Mouse (Mus musculus) C2C12 (cell line): Measurements from ENCODE around the gene Coq6.

Source experiments
- CTCF ChIP-seq: IDR thresholded peaks from one replicate; pipeline ENCODE4 v1.5.1; 2011; ENCODE audit not compliant: control insufficient read depth, insufficient read depth, insufficient read length
- MAX ChIP-seq: IDR thresholded peaks from one replicate; pipeline ENCODE4 v1.6.1; 2011; ENCODE audit warnings: mild to moderate bottlenecking, control low read depth
- MYOD1 ChIP-seq: IDR thresholded peaks from one replicate; pipeline ENCODE4 v1.6.1; 2011; ENCODE audit warnings: low read depth; ENCODE audit not compliant: control insufficient read depth, insufficient read length

DNA sequence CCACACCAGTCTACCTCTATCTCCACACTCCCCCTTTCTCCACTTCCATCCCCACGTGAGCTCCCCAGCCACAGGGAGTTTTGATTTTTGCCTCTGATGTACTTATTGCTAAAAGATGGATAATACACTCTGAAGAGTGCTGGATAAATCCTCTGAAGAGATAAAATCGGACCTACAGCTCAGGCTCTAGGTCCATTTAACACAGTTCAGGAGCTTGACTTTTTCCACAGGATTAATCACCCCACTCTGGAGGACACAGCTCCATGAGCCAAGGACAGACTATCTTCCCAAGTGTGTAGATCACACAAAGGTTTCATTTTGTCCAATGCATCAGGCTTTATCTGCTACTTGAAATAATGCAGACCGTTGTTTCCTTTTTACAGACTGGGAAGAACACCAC, 38.6 kb downstream of the Coq6 start:
- TF ChIP-seq MYOD1 (no peak), CTCF (no peak), MAX (no peak)
